Mouse (Mus musculus) ES-Bruce4 (cell line): ENCODE measurements at regions not wholly inside any gene's neighbourhood (a gene's known extent, or its start where the extent isn't known, plus 50 kb on each side); places are given as distances from the start of the nearest gene placed in this dataset.

Source experiments
- CTCF ChIP-seq: IDR thresholded peaks from one replicate; pipeline ENCODE4 v1.8.1; 2011; ENCODE audit warnings: low read depth, low read length
- EP300 ChIP-seq: IDR thresholded peaks from 2 replicates; pipeline ENCODE4 v1.6.1; 2011; ENCODE audit warnings: low read depth, low read length; ENCODE audit not compliant: insufficient read depth

DNA sequence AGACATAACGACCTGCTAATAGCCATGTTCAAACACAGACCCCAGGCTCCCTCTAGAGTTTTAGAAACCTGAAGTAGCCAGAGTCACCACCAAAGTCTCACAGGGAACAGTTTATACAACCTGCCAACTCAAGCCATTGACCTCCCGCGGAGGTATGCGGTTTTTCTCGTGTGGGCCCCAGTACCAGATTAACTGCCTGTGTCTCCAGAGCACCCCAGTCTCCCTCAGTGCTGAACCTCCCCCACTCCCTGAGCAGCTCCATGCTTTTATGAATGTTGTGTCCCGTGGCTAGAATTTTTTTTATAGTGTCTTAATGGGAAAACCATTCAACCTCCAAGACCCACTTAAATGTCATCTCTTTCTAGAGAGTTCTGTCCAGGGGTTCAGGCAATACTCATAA, 98.5 kb upstream of the Gm34302 start:
- TF ChIP-seq EP300, result no peak
- TF ChIP-seq CTCF, result no peak
